15 mouse cellular contexts compared by ENCODE assay signal in genomic region chr3:154812893-154813292, GRCm38 (mm10).
"Had no signal": no experiment of that assay in that cellular context is flagged by ENCODE, and none has a peak within 500 bp of the region (broad histone marks: within the 10 kb centered on the region; RNA-seq: fewer than 3 reads in every experiment).

No protein-coding gene starts in this region.

- H3K4me1 ChIP-seq: intestine, embryonic 15.5 days; liver, embryonic 13.5 days; lung, embryonic 15.5 days; megakaryocyte, embryonic 14.5 days had no signal

- H3K4me2 ChIP-seq: intestine, embryonic 15.5 days; limb, embryonic 13.5 days; liver, embryonic 13.5 days; lung, embryonic 15.5 days; midbrain, embryonic 13.5 days had no signal

- ATAC-seq: intestine, embryonic 15.5 days; midbrain, embryonic 13.5 days; midbrain, embryonic 16.5 days had no signal

- H3K27me3 ChIP-seq: intestine, embryonic 15.5 days; lung, embryonic 15.5 days; megakaryocyte, embryonic 14.5 days; midbrain, embryonic 13.5 days had no signal

- H3K4me3 ChIP-seq: intestine, embryonic 15.5 days; limb, embryonic 13.5 days; liver, embryonic 13.5 days; lung, embryonic 15.5 days; megakaryocyte, embryonic 14.5 days; midbrain, embryonic 10.5 days; midbrain, embryonic 13.5 days had no signal

- H3K36me3 ChIP-seq: intestine, embryonic 15.5 days; limb, embryonic 13.5 days; liver, embryonic 13.5 days; lung, embryonic 15.5 days; midbrain, embryonic 10.5 days; midbrain, embryonic 13.5 days had no signal

- H3K27ac ChIP-seq: intestine, embryonic 15.5 days; limb, embryonic 13.5 days; liver, embryonic 13.5 days; lung, embryonic 15.5 days; midbrain, embryonic 10.5 days; midbrain, embryonic 13.5 days had no signal

- H3K9ac ChIP-seq: intestine, embryonic 15.5 days; limb, embryonic 13.5 days; liver, embryonic 13.5 days; lung, embryonic 15.5 days; midbrain, embryonic 13.5 days had no signal

- DNase-seq: kidney, adult 11 months; kidney, adult 8-10 months; kidney, postnatal 4 days; left cerebral cortex, postnatal 4 days; liver; liver, embryonic 13.5 days; lung, postnatal 14 days; thymus, postnatal 25 days had no signal

- H3K9me3 ChIP-seq: intestine, embryonic 15.5 days; limb, embryonic 13.5 days; liver, embryonic 13.5 days; lung, embryonic 15.5 days; midbrain, embryonic 10.5 days; midbrain, embryonic 13.5 days had no signal
